Mouse (Mus musculus) heart, adult 8-10 months (tissue): Measurements from ENCODE around the gene Elmod3. TPM values are rescaled to one million over a fixed set of nuclear protein-coding genes. Genes with fewer than 3 reads are reported as not detected.

Source experiments
- DNase-seq: peaks from one replicate; pipeline ENCODE4 v3.0.0; 2022; ENCODE audit warnings: low spot score
- total RNA-seq, 4 experiments: library from RNA; stranded (reverse); gene quantifications; 2 replicates each; pipeline ENCODE4 v1.2.4; 2022

Elmod3 gene
- 10 to 100 TPM; 12.1 to 16.4 (median 14.5) TPM for total RNA-seq

DNA sequence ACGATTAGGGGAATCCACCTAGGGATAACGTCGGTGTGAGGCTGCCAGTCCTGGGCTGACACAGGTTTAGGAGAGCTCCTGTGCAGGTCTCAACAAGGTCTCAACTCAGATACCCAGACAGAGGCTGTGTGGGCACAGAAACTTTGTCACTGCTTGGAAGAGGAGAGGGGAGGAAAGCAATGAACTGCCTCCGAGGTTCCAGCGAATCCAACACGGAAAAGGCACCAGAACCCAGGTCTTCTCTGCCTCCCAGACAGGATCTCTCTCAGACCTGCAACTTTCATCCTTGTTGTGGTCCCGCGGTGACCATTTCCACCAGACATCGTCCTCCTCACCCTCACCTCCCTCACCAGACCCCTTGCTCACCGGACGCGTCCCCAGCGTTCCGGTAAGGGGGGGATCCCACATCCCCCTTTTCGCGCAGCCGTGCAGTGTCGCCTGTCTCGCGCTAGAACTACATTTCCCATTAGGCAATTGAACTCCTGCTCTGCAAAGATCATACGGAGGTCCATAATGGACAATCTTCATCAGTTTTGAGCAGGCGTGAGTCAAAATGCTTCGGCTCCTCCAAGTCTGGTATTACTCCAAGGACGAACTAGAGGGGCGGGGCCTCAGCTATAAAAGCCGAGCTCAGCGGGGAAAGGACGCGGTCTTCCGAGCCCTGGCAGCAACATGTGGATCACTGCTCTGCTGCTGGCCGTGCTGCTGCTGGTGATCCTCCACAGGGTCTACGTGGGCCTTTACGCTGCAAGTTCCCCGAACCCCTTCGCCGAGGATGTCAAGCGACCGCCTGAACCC is at the start of gene Elmod3, which contains the start of gene Retsat:
TSS of gene Elmod3 (minus strand) at position 458 of the 798 bp plus-strand sequence.
TSS of gene Retsat (plus strand) at position 520 of the 798 bp plus-strand sequence.
- DNase-seq: peak; percentile 99

DNA sequence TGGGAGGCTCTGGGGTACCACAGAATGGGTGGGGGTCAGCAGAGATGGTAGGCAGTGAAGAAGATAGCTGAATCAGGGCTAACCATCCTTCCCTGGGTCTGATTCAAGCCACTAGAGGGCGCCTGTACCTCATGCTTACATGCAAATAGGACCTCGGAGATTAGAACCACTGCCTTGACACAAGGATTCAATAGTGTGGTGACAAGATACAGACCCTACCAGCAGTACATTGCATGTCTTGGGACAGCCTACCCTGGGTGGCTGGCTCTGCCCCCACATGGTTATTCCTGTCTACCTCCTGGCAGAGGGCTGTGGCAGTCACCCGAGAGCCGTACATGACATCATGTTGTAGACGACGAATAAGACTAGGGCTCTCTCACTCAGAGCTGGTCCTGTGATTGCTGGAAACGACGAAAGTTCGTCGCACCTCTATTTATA is 49.2 kb upstream of the Elmod3 start:
- peak; percentile 78 for DNase-seq

DNA sequence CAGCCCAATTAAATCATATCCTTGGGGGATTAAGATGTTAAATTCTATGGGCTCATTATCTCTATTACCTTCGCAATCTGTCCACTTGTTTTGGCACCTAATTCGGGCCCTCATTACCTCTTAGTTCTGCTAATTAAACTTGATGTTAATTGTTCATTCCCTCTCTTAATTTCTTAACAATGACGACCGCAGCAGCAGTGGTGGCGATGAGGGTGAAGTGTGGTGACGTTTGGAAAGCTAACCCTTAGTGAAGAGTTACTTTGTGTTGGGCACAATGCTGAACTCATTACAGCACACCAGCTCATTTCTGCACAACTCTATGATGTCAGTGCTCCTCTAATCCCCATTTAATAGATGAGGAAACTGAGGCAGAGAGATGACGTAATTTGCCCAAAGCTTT is 47.2 kb upstream of the Elmod3 start:
- DNase-seq: no peak

DNA sequence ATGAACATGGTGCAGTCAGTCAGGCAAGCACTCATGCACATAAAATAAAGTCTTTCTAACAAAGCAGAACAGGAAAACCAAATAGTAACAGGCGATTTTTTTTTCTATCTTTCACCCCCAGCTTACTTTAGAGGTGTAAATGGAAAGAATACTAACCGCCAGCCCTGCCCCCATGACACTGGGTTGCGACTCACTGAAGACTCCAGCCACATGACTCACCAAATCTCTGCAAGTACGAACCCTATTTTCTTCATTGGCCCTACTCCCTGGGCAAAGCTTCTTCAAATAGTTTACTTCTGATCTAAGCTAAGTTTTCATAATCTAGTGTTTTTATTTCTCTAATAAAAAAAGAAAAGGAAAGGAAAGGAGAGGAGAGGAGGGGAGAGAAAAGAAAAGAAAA is 46.4 kb upstream of the Elmod3 start:
- DNase-seq: no peak

DNA sequence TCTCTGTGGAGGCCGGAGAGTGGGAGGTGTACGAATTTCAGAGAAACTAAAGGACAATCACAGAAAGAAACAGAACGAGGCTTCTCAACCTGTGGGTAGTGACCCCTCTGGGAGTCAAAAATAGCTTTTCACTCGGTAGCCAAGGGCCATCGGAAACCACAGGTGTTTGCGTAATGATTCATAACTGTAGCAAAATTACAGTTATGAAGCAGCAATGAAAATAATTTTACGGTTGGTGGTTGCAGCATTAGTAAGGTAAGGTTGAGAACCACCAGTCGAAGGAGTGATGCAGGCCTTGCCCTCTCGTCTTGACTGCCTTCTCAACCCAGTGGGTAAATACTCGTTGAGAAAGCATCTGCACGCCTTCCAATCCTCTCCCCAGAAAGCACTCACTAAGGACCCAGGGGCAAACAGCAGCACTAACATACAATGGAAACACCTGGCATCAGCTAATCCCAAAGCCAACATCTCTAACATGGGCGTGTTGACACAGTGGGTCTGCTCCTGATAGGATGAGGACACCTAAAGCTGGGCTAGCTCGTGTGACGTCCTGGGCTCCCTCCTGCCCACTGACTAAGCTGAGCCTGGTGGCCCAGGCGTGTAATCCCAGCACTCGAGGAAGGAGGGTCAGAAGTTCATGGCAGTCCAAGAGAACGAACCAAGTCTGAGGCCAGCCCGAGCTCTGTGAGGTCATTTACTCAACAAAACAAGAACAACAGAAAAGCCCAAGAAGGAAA is 43.2 kb upstream of the Elmod3 start:
- DNase-seq: no peak

DNA sequence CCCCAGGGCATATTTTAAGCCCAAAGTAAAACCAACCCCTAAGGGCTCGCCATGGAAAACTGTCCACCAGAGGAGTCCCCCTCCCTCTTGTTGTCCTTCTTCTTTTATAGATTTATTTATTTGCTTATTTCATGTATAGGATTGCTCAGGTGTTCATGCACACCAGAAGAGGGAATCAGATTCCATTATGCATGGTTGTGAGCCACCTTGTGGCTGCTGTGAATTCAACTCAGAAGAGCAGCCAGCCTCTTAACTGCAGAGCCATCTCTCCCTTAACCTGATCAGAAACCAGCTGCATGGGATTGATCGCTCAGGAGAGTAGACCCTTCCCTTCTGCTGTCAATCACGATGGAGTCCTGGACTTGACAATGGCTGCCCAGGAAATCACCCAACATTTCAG is 38.7 kb upstream of the Elmod3 start:
- no peak for DNase-seq

DNA sequence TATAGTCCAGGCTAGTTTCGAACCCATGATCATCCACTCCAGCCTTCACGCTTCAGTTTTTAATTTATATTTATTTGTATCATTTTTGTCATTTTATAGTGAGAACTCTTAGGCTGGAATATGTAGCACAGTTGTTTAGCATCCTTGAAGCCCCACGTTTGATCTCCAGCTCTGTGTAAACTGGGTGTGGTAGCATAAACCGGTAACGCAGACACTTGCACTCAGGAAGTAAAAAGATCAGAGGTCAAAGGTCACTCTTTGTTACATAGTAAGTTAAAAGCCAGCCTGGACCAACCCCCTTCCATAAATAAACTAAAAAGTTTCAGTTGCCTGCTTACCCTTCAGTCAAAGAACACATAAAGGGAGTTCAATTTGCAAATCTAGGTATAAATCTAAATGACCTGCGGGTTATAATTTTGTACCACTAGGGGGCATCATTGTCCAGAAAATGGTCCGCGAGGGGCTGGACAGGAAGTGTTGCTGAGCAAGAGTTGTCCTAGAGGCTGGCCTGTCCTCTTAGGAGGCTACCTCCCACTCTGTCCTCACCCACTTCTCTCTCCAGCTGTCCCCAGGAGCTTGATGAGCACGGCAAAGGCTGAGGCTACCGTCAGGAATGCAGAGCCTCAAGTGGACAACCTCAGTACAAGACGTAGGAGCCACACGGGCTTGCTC is 37.7 kb upstream of the Elmod3 start:
- DNase-seq: peak; percentile 86

DNA sequence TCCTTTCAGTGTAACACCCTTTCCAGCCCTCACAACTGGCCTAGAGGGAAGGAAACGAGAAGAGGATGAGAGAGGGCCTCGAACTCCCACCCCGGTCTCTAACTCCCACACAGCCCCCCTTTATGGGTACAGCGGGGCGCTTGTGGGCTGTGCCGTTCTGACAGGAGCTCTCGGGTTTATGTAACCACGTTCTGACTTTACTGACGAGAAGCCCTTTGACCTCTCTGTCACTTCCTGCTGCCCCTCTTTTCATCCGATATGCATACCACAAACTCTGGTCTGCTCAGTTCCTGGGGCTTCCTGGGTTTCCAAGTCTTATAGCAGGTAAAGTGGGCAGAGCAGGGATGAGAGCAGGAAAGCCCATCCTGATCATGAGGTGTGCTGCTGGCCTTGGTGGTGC is 36.1 kb upstream of the Elmod3 start:
- no peak for DNase-seq

DNA sequence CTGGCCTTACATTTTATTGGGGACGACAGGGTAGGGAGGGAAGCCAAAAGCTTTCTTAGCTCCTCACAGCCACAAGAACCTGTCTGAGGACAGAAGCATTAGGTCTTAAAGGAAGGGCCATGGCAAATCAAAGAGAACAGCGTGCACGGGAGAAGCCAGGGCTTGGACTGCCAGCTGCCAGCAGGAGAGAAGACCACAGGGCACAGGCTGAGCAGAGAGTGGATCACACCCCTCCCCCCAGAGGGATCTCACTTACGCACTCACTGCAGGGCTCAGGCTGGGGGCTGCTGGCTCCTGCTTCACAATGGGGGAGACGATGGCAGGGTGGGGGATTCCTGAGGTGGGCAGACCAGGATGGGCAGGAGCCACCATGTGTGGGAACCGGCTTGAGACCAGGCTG is 33.5 kb upstream of the Elmod3 start:
- DNase-seq: no peak

DNA sequence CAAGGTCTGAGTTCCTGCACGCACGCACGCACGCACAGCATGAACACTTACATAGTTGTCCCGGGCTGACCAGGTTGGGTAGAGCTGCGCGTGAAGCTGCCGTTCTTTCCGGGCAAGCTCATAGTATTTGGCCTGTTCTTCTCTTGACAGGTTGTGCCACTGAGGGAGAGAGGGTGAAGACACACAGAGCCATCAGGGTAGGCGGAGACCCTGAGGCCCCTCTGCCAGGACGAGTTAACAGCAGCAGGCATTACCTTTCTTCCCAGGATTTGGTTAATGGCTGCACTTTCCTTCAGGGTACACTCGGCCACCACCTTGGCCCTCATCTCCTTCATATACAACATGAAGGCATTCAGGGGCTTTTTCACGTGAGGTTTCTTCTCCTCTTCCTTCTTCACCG is 32.7 kb upstream of the Elmod3 start:
- DNase-seq: no peak

DNA sequence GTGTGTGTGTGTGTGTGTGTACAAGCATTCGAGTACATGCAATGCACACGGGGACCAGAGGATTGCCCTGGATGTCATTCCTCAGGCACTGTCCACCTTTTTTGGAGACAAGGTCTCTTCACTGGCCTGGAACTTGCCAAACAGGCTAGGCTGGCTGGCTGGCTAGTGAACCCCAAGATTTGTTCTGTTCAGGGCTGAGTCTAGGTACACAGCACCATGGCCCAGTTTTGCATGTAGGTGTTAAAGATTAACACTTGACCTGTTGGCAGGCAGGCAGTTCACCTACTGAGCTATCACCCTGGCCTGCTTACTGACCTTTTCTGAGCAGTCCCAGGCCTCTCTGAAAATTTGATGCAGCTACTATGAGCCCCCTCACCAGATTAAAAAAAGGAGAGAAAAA is 32.2 kb upstream of the Elmod3 start:
- DNase-seq: no peak

DNA sequence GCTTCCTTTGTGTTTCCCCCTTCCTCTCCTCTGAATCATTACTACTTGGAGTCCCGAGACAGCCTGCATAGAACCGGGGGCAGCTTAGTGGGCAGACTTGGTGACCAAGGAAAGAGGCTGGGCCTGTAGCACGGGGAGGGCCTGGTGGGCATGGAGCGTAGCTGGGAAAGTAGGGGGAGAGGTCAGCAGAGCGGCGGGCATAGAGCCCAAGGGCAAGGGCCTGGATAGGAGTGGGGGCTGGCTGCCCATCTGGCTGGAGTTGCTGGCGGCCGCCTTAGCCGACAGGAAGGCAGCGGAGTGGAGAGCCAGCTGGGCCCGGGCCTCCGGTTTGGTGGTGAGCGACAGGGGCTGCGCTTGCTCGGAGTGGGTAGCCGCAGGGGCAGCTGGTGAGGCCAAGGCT is 29.1 kb upstream of the Elmod3 start:
- no peak for DNase-seq

DNA sequence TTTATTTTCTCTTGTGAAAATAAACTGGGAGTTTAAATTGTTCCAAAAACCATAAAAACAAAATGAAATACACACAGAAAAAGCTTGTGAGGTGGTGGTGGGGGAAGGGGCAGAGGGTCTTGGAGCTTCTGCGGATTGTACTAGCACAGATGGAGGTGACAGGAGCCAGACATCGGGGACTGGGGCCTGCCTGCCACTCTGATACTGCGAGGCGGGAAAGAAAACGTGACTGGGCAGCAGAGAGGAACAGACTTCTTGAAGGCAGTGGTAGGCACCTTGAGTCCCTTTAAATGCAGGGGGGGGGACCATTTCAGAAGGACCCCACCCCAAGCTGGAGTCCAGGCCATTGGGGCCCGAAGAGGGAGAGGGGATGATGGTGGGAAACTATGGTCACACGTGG is 28.2 kb upstream of the Elmod3 start:
- DNase-seq: no peak

DNA sequence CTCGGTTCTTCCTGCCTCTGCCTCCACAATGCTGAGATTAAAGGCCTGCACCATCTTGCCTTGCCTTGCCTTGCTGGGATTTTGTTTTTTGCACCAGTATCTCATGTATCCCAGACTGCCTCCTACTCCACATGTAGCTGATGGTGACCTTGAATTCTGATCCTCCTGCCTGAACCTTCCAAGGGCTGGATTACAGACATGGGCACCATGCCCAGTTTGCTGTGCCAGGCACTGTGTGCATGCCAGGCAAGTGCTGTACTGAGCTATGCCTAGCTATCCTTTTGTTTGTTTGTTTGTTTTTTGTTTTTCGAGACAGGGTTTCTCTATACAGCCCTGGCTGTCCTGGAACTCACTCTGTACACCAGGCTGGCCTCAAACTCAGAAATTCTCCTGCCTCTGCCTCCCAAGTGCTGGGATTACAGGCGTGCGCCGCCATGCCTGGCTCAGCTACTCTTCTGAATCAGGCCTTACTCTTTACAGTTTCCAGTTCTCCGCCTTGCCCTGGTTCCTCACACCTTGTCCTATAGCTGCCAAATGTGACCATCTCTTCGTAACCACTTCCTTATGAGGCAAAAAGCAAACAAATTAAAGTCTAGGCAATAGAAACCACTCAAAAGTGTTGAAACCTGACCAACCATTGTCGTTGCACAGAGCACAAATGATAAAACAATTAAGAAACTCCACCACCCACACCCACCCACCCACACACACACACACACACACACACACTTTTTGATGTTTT is 25.6 kb upstream of the Elmod3 start:
- peak; percentile 37 for DNase-seq

DNA sequence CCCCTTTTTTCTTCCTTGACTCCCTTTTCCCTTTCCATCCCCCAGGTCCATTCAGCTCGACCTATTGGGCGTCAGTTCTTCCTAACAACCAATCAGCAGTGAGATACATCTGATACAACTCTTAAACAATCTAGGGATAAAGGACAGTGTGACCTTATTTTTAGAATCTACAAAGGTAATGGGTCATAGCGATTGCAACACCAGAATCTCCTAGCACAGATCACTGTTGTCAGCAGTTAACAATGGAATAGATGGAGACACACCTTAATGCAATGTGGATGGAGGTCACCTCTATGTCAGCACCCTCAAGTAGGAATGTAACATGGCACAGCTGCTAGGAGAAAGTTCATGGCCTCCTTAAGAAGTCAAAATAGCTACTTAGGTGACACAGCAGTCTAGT is 24.7 kb upstream of the Elmod3 start:
- DNase-seq: no peak

DNA sequence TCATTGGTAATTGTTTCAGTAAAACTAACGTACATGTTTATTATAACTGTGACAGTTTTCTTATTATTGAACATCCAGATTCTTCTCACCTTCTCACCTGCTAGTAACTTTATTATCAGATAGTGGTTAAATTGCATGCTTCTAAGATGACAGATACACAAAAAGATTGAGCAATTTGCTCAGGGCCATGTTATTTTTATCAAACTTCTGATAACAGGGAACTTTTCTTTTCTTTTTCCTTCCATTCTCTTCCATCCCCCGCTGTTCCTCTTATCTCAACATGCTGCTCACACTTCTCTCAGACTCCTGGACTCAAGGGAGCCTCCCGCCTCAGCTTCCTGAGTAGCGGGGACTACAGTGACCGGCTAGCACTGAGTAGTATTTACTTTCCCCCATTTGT is 22.7 kb upstream of the Elmod3 start:
- no peak for DNase-seq

DNA sequence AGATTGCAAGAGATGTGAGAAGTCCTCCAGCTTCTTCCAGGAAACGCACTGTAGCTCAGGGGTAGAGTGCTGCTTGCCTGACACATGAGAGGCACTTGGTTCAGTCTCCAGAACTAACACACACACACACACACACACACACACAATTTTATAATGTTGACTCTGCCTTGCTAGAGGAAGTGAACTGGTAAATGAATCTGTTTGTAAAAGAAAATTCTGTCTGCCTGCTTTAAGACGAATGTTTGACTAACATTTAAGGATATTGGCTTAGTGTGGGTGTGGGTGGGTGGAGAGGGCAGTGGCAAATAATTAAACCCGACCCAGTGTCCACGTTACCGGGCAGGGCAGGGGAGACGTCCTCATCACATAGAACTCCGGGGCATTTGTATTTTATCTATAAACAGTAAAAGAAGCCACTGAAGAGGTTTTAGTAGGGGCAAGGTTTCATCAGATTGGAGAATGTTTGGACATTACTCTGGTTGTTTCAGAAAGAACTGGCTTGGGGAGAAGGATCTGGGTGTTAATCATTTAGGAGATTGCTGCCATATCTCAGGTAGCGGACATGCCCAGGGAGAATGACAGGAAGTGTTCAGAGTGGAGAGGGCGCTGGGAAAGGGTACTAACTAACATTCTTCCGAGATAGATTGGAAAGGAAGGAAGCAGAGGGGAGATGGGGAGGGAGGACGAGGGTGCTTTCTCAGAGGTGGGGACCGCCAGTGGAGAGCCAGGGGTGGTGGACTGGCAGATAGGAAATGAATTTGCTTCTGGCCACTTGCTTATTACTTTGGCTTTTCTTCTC is 21.7 kb upstream of the Elmod3 start:
- no peak for DNase-seq

DNA sequence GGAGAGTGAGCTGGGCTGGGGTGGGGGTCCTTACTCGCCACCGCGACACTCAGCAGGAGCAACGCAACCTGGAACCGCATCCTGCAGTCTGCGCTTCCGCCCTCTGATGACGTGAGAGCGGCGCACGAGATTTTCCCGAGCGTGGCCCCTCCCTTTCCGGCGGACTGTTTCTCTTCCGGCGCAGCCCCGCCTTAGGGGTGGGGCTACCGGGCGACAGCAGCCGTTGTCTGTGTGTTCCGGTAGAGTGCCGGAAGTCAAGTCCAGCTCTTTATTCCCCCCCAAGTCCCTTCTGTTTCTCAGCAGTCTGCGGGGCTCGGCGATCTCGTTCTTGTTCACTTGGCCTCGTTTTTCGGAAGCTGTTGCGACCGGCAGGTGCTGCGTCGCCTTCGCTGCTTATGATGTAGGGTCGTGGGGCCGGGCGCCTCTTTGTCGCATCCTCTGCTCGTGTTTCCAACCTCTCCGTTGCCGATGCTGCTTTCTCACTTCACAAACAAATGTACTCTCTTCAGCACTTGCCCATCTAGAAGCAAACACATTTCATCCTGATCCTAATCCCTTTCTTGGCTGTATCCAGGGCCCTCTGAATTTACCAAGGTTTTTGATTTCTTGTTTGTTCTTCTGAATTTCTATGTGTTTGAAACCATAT is 18.6 kb upstream of the Elmod3 start, which contains the start of gene Tgoln1:
TSS of gene Tgoln1 (minus strand) at position 358 of the 646 bp plus-strand sequence.
- DNase-seq: peak; percentile 92

DNA sequence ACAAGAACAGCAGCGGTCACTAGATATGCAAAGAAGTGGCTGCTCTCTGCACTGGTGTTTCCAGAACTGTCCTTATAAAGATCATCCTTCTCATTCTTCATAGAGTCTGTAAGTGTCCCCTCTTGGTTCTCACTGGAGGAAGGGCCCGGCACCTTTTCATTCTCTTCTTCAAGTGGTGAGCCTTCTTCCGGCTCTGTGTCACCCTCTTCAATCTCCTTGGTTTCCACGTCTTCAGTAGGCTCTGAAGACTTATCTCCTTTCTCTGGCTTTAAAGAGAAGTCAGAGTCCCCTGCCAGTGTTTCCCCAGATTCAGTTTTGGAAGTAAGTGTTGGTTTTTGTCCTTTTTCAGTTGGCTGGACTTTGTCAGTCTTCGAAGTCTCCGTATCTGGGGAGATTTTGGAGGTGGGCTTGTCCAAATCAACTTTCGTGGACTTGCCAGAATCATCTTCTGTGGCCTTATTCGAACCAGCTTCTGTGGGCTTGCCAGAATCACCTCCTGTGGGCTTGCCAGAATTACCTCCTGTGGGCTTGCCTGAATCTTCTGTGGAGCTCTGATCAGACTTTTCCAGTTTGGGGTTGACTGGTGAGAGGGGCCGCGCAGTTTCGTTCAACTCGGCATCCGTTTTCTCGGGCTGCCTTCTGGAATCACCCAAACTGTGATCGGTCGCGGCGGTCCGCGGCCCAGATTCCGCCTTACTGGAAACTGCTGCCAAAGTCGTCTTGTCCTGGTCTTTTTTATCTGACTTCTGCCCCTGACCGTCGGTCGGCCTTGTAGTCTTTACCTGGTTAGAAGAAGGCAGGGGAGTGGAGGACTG is 17.6 kb upstream of the Elmod3 start:
- no peak for DNase-seq
